13 mouse cellular contexts compared by ENCODE assay signal in genomic region chr8:76620853-76621252, GRCm38 (mm10).
"Had no signal": no experiment of that assay in that cellular context is flagged by ENCODE, and none has a peak within 500 bp of the region (broad histone marks: within the 10 kb centered on the region; RNA-seq: fewer than 3 reads in every experiment).

No protein-coding gene starts in this region.

- H3K27me3 ChIP-seq: limb, embryonic 13.5 days had no signal

- H3K4me3 ChIP-seq: limb, embryonic 13.5 days had no signal

- DNase-seq: kidney, adult 8-10 months; kidney, postnatal 25 days; lung, adult 2 months; lung, postnatal 36 days; retina, postnatal 1 day; right cerebral cortex, postnatal 4 days; spleen, adult 18-20 months; thymus, adult 18-20 months; thymus, postnatal 14 days had no signal

- H3K36me3 ChIP-seq: limb, embryonic 13.5 days had no signal

- H3K9me3 ChIP-seq: limb, embryonic 13.5 days had no signal

- H3K27ac ChIP-seq: limb, embryonic 13.5 days; liver, embryonic 14.5 days had no signal

- ATAC-seq: intestine, postnatal 0 days; lung, postnatal 0 days had no signal

- H3K9ac ChIP-seq: limb, embryonic 13.5 days; liver, embryonic 14.5 days had no signal

- H3K4me2 ChIP-seq: limb, embryonic 13.5 days had no signal
